Mouse (Mus musculus): ENCODE results near the gene Aldoc. TPM values are rescaled to one million over a fixed set of nuclear protein-coding genes. Genes with fewer than 3 reads are reported as not detected.

Gene Aldoc
- polyA plus RNA-seq, 1 experiment: 0.12 TPM

DNA sequence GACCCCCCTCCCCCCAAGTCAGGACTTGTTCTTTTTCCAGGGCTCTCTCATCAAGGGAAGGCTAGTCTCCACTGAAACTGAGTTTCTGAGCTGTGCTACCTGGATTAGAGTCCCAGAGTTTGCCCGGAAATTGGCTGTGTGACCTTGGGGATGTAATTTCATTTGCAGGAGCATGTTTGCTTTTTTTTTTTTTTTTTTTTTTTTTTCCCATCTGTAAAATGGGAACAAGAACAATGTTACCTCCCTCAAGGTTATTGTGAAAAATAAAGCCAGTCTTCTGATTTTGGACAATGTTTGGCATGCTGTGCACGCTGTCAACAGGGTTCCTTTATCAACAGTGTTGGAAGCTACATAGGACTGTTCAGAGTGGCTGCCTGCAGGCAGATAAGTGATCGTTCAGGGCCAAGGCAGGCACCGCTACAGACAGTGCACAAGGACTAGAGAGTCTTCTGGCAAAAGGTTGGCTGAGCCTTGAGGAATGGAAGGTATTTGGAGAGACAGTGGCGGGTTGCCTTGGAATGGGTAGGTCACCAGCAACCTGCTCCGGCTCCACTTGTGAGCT is 21.6 kb downstream of the Aldoc start:
- Histone ChIP-seq H3K9me3 (ENCODE audit: control insufficient read depth, low read length) (no peaks in the 10 kb centered on the region), H3K27me3 (ENCODE audit: control insufficient read depth) (no peaks in the 10 kb centered on the region), H3K36me3 (ENCODE audit: control insufficient read depth) (peaks cover 48% of the 10 kb centered on the region), H3K4me1 (ENCODE audit: control insufficient read depth) (peaks cover 54% of the 10 kb centered on the region), H3K4me3 (replicated peaks) (peak overlapping the region; percentile 82)
- TF ChIP-seq GATA1 (IDR thresholded peaks at IDR 0.05; ENCODE audit: low read length) (peak; percentile 57), TAL1 (IDR thresholded peaks at IDR 0.05; ENCODE audit: low read length) (peak; percentile 59; the same call in 2 of the 3 replicates)

DNA sequence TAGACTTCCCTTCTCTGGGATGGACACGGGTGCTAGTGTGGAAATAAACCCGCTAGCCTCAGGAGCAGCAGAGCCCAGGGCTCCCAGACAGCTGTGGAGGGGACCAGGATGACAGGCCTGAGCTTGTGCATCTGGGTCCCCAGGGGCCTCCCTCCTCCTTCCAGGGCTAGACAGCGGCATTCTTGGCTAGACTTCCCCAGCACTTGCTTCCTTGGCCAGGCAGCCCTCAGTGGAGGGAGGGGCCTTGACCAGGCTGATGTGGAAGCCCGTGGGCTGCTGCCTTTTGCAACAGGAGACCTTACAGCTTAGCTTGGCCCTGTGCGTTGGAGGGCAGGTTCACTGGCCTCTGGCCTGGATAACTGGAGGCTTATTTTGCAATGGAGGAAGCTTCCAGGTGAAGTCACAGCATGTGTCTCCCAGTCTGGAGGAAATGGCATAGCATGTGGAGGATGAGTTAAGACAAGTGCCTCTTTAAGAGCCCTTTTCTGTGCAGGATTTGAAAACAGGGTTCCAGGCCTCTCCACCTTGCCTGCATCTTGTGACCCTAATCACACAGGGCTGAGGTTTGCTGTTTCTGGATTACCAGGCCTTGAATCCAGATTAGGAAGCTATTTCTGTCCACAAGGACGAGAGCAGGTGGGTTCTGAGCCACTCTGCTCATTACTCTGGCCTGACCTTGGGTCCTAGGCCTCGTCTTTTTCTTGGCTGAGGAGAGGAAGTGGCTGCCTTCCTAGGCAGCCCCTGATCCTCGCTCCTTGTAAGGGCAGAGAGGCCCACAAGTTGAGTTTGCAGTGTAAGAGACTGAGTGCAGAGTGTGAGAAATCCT is 22.3 kb downstream of the Aldoc start:
- TF ChIP-seq TAL1 (IDR thresholded peaks at IDR 0.05; ENCODE audit: low read length) (no peak), GATA1 (IDR thresholded peaks at IDR 0.05; ENCODE audit: low read length) (no peak)
- H3K27me3 ChIP-seq (ENCODE audit: control insufficient read depth): no peaks in the 10 kb centered on the region
- H3K36me3 ChIP-seq (ENCODE audit: control insufficient read depth): peaks cover 41% of the 10 kb centered on the region
- H3K9me3 ChIP-seq (ENCODE audit: control insufficient read depth, low read length): no peaks in the 10 kb centered on the region
- peaks cover 54% of the 10 kb centered on the region for H3K4me1 ChIP-seq (ENCODE audit: control insufficient read depth)
- H3K4me3 ChIP-seq (replicated peaks): peak overlapping the region; percentile 82

DNA sequence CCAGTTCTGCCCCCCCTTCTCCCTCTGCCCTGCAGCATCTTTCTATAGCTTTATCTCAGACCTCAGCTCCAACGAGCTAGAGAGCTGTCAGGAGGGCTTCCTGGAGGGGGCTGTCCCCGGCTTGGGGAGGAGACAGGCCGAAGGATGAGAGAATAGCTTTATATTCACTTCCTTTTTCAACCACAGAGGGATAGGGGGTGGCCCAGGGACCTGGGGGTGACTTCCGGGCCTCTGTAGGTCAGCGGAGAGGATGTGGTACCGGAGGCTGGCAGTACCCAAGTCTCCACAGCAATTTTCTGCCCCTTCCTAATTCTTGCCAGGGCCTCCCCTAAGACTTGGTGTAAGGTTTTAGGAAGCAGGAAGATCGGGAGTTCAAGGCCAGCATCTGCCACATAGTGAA is 23.0 kb downstream of the Aldoc start:
- peaks cover 38% of the 10 kb centered on the region for H3K36me3 ChIP-seq (ENCODE audit: control insufficient read depth)
- no peak overlapping the region for H3K4me3 ChIP-seq (replicated peaks)
- H3K27me3 ChIP-seq (ENCODE audit: control insufficient read depth): no peaks in the 10 kb centered on the region
- no peaks in the 10 kb centered on the region for H3K9me3 ChIP-seq (ENCODE audit: control insufficient read depth, low read length)
- TF ChIP-seq GATA1 (IDR thresholded peaks at IDR 0.05; ENCODE audit: low read length): no peak
- TF ChIP-seq TAL1 (IDR thresholded peaks at IDR 0.05; ENCODE audit: low read length): no peak
- peaks cover 54% of the 10 kb centered on the region for H3K4me1 ChIP-seq (ENCODE audit: control insufficient read depth)

DNA sequence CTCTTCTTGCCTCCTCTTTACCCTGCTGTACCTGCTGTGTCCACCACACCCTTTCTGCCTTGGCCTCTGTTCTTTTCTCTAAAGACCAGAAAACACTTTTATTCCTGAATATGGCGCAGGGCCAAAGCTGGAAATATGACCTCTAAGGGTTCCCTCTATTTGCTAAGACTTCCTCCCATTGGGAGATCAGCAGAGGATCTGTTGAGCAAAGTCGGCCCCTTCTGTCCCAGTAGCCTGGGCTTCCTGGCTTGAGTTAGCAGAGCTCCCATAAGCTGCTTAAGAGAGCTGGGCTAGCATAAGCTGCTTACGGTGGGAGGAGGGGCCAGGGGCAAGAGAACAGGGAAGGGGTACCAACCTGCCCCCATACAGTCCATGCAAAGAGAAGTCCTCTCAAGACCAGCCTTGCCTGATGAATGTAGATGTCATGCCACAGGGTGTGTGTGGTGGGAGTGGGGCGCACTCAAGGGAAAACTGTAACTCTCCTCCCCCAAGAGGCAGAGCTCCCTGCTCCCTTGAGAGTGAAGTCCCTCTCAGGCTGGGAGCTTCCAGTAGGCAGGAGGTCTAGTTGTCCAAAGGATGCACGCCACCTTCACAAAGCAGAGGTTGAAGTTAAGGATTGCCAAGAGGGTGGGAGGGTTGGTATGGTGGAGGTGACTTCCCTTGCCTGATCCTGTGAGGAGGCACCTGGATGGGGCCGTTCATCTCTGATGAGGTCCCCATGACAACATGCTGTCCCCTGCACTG is 23.7 kb downstream of the Aldoc start:
- peaks cover 51% of the 10 kb centered on the region for H3K4me1 ChIP-seq (ENCODE audit: control insufficient read depth)
- no peak overlapping the region for H3K4me3 ChIP-seq (replicated peaks)
- TF ChIP-seq GATA1 (IDR thresholded peaks at IDR 0.05; ENCODE audit: low read length): no peak
- no peak for TF ChIP-seq TAL1 (IDR thresholded peaks at IDR 0.05; ENCODE audit: low read length)
- no peaks in the 10 kb centered on the region for H3K9me3 ChIP-seq (ENCODE audit: control insufficient read depth, low read length)
- H3K27me3 ChIP-seq (ENCODE audit: control insufficient read depth): no peaks in the 10 kb centered on the region
- peaks cover 31% of the 10 kb centered on the region for H3K36me3 ChIP-seq (ENCODE audit: control insufficient read depth)

DNA sequence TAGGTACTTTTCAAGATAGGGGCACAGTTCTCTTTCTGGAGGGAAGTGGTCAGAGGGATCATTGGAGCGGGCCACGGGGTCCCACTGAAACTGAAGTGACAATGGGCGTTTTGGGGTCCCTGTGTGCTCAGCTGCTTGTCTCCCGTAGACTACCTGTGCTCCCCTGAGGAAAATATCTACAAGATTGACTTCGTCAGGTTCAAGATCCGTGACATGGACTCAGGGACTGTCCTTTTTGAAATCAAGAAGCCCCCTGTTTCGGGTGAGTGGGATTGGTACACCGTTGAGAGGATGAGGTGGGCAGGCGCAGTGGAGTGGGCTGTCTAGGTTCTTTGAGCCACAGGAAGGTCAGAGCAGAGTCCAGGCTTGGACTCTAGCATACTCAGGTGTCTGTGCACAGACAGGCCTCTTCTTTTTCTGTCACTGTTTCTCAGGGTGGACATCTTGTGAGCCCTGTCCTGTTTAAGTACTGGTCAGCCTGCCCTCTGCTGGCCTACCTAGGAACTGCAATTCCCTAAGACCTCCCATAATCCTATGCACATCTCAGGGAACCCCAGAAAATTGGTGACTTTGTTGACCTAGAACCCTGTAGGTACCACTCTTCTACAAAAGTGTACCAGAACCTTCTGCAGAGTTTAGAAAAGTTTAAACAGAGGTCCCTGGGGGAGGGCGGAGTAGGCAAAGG is 24.4 kb downstream of the Aldoc start:
- no peak for TF ChIP-seq TAL1 (IDR thresholded peaks at IDR 0.05; ENCODE audit: low read length)
- TF ChIP-seq GATA1 (IDR thresholded peaks at IDR 0.05; ENCODE audit: low read length): no peak

DNA sequence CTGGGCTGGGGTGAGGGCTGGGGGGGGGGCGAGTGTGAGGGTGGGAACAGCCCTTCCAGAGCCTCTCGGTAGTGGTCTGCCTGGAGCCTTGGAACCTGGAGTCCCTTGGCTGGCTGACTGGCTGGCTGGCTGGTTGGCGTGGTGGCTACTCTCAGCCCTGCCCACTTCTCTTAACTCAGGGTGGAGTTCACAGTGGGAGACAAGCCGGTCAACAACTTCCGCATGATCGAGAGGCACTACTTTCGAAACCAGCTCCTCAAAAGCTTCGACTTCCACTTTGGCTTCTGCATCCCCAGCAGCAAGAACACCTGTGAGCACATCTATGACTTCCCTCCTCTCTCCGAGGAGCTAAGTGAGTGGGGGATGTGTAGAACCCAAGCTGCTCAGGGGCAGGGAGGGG is 25.1 kb downstream of the Aldoc start:
- Histone ChIP-seq H3K4me1 (ENCODE audit: control insufficient read depth) (peaks cover 48% of the 10 kb centered on the region), H3K4me3 (replicated peaks) (no peak overlapping the region), H3K36me3 (ENCODE audit: control insufficient read depth) (peaks cover 24% of the 10 kb centered on the region), H3K9me3 (ENCODE audit: control insufficient read depth, low read length) (no peaks in the 10 kb centered on the region), H3K27me3 (ENCODE audit: control insufficient read depth) (no peaks in the 10 kb centered on the region)
- TF ChIP-seq TAL1 (IDR thresholded peaks at IDR 0.05; ENCODE audit: low read length) (no peak), GATA1 (IDR thresholded peaks at IDR 0.05; ENCODE audit: low read length) (no peak)

More for the DNA sequence above, 24.4 kb downstream of the Aldoc start:
- Histone ChIP-seq H3K4me3 (replicated peaks) (no peak overlapping the region), H3K9me3 (ENCODE audit: control insufficient read depth, low read length) (no peaks in the 10 kb centered on the region), H3K4me1 (ENCODE audit: control insufficient read depth) (peaks cover 51% of the 10 kb centered on the region), H3K27me3 (ENCODE audit: control insufficient read depth) (no peaks in the 10 kb centered on the region), H3K36me3 (ENCODE audit: control insufficient read depth) (peaks cover 26% of the 10 kb centered on the region)

DNA sequence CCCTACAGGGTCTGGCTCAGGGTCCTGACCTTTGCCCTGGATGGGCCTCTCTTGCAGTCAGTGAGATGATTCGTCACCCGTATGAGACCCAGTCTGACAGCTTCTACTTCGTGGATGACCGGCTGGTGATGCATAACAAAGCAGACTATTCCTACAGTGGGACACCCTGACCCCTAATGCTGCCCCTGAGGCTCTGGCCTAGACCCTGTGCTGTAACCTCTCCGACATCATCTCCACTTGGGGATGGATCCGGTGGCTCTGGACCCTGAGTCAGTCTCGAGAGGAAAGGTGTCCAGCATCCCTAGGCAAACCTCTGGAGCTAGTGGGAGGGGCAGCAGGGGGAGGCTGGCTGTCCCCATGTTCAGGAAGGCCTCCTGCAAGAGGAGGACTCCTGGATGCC is 25.7 kb downstream of the Aldoc start:
- H3K4me3 ChIP-seq (replicated peaks): no peak overlapping the region
- peaks cover 24% of the 10 kb centered on the region for H3K36me3 ChIP-seq (ENCODE audit: control insufficient read depth)
- H3K27me3 ChIP-seq (ENCODE audit: control insufficient read depth): no peaks in the 10 kb centered on the region
- H3K4me1 ChIP-seq (ENCODE audit: control insufficient read depth): peaks cover 42% of the 10 kb centered on the region
- no peak for TF ChIP-seq GATA1 (IDR thresholded peaks at IDR 0.05; ENCODE audit: low read length)
- no peak for TF ChIP-seq TAL1 (IDR thresholded peaks at IDR 0.05; ENCODE audit: low read length)
- no peaks in the 10 kb centered on the region for H3K9me3 ChIP-seq (ENCODE audit: control insufficient read depth, low read length)

DNA sequence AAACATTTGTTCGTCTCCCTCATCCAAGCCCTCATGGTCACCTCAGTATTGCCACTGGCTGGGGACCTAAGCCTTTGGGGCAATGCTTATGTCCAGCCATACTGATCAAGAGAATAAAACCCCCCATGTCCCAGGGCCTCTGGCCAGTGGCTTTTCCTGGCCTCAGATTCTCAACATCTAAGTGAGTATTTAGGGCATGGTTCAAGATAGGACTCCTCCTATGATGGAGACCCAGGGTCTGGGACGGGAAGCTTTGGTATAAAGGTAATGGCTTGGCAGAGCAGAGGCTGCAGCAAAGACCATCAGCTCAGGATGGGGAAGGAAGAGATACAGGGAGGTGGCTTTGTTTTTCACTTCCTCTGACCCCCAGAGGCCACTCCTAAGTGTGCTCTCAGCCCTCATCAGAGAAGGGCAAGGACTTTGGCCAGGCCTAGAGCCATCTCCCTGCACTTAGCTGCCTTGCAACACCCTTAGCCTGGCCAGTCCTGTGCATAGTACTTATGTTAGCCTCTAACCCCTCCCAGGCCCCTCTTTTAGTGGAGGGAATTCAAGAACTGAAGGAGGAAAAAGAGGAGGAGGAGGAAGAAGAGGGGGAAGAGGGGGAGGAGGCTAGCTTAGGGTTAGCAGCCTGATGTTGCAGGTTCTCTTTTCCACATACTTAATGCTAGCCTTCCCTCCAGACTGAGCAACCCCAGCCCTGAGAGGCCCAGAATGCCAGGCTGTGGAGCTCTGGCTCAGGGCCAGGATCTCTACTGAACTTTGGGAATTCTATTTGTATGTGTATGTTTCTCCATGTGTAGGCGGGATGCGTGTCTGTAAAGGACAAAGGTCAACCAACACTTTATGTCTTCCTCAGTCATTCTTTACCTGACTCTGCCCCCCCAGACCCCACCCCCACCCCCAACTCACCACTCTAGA is 26.9 kb downstream of the Aldoc start:
- TF ChIP-seq TAL1 (IDR thresholded peaks at IDR 0.05; ENCODE audit: low read length) (no peak), GATA1 (IDR thresholded peaks at IDR 0.05; ENCODE audit: low read length) (no peak)
- Histone ChIP-seq H3K36me3 (ENCODE audit: control insufficient read depth) (peaks cover 24% of the 10 kb centered on the region), H3K27me3 (ENCODE audit: control insufficient read depth) (no peaks in the 10 kb centered on the region), H3K4me3 (replicated peaks) (no peak overlapping the region), H3K4me1 (ENCODE audit: control insufficient read depth) (peaks cover 30% of the 10 kb centered on the region), H3K9me3 (ENCODE audit: control insufficient read depth, low read length) (no peaks in the 10 kb centered on the region)
